ENCODE assay signal across 10 mouse cellular contexts in genomic region chr11:85838424-85839257, GRCm38 (mm10). TPM values are rescaled to one million over a fixed set of nuclear protein-coding genes. Genes with fewer than 3 reads are reported as not detected.
DNase-seq lines count a peak whose midpoint lies in the region; ATAC-seq lines count a peak whose summit lies in the region.
"Had no signal": no experiment of that assay in that cellular context is flagged by ENCODE, and none has a peak within 500 bp of the region (broad histone marks: within the 10 kb centered on the region; RNA-seq: fewer than 3 reads in every experiment).

No protein-coding gene starts in this region.

- peaks cover 52% of the 10 kb centered on the region for H3K4me1 ChIP-seq in heart, embryonic 13.5 days
- peaks cover 9% of the 10 kb centered on the region for H3K4me1 ChIP-seq in forebrain, embryonic 14.5 days (ENCODE audit: control insufficient read depth, insufficient read depth, low read length)
- H3K4me1 ChIP-seq in liver, embryonic 13.5 days (replicated peaks), result peaks cover 29% of the 10 kb centered on the region

- H3K27me3 ChIP-seq in heart, embryonic 13.5 days (replicated peaks), result peaks cover 93% of the 10 kb centered on the region
- H3K27me3 ChIP-seq in forebrain, embryonic 14.5 days (replicated peaks; ENCODE audit: control insufficient read depth, insufficient read depth, low read length), result peaks cover 95% of the 10 kb centered on the region
- H3K27me3 ChIP-seq in liver, embryonic 13.5 days, result peaks cover 100% of the 10 kb centered on the region

- H3K4me3 ChIP-seq in heart, embryonic 13.5 days, result peak overlapping the region; percentile 73
- H3K4me3 ChIP-seq in forebrain, embryonic 14.5 days (ENCODE audit: low read depth, low read length), result 0 out of 2 replicates have a peak overlapping the region, but pooled peaks have one; percentile 10
- H3K4me3 ChIP-seq in liver, embryonic 13.5 days (replicated peaks), result peak overlapping the region; percentile 18

- DNase-seq in heart, postnatal 14 days, result no peak
- DNase-seq in Muller cell, postnatal 12 days (ENCODE audit: inconsistent ontology term), result peak; percentile 80
- DNase-seq in forebrain, embryonic 14.5 days (ENCODE audit: low spot score), result no peak
- DNase-seq in liver, embryonic 13.5 days, result no peak
- DNase-seq in layer of hippocampus, adult 9-11 months, result no peak
- no peak for DNase-seq in ovary, adult 18-20 months (ENCODE audit: low spot score)
- no peak for DNase-seq in B cell, adult 2 months

- H3K36me3 ChIP-seq in heart, embryonic 13.5 days, result no peaks in the 10 kb centered on the region
- H3K36me3 ChIP-seq in forebrain, embryonic 14.5 days (ENCODE audit: control insufficient read depth, insufficient read depth, low read length), result no peaks in the 10 kb centered on the region
- H3K36me3 ChIP-seq in liver, embryonic 13.5 days, result no peaks in the 10 kb centered on the region

- H3K9ac ChIP-seq in heart, embryonic 13.5 days, result peak overlapping the region; percentile 90
- H3K9ac ChIP-seq in forebrain, embryonic 14.5 days (ENCODE audit: low read length), result no peak overlapping the region
- no peak overlapping the region for H3K9ac ChIP-seq in liver, embryonic 13.5 days

- no peak for ATAC-seq in heart, embryonic 13.5 days (ENCODE audit: extremely low read depth, insufficient number of reproducible peaks, low FRiP score, low TSS enrichment)
- no peak for ATAC-seq in forebrain, embryonic 14.5 days
- ATAC-seq in liver, embryonic 13.5 days (ENCODE audit: low read depth), result no peak

- H3K27ac ChIP-seq in heart, embryonic 13.5 days (replicated peaks), result peak overlapping the region; percentile 40
- no peak overlapping the region for H3K27ac ChIP-seq in forebrain, embryonic 14.5 days (ENCODE audit: low read depth, low read length)
- H3K27ac ChIP-seq in liver, embryonic 13.5 days, result no peak overlapping the region

- peak overlapping the region; percentile 88 for H3K4me2 ChIP-seq in heart, embryonic 13.5 days
- no peak overlapping the region for H3K4me2 ChIP-seq in forebrain, embryonic 14.5 days (ENCODE audit: low read length)
- peak overlapping the region; percentile 28; the same call in 1 of the 2 replicates for H3K4me2 ChIP-seq in liver, embryonic 13.5 days

- H3K9me3 ChIP-seq in heart, embryonic 13.5 days, result no peaks in the 10 kb centered on the region
- no peaks in the 10 kb centered on the region for H3K9me3 ChIP-seq in forebrain, embryonic 14.5 days (replicated peaks; ENCODE audit: control insufficient read depth, low read length)
- no peaks in the 10 kb centered on the region for H3K9me3 ChIP-seq in liver, embryonic 13.5 days (replicated peaks)

- 17% methylated on average over 20 of the region's 20 CpGs for WGBS in heart, embryonic 13.5 days
- 3% methylated on average over 20 of the region's 20 CpGs for WGBS in forebrain, embryonic 14.5 days
- whole genome bisulfite sequencing in liver, embryonic 13.5 days (ENCODE audit: insufficient replicate concordance), result 12% methylated on average over 20 of the region's 20 CpGs

- intact Hi-C loops in heart, postnatal 14 days (cut with DNase I), result no loop called here

RNA-seq across cellular contexts. Expression of gene Tbx2, which starts 6.3 kb away (rescaled TPM):
- 2.0 and 2.9 TPM in 2 replicates for polyA plus RNA-seq in heart, embryonic 13.5 days (2015; fragmentation: Nextera tagmentation; extraction: Ambion mirVana)
- total RNA-seq in heart, postnatal 14 days (2021), result 10 to 100 TPM; 11.8 to 14.5 TPM
- polyA plus RNA-seq in forebrain, embryonic 14.5 days (2014; fragmentation: Nextera tagmentation; extraction: Ambion mirVana), result 0.48 and 0.64 TPM in 2 replicates
- 0.25 and 0.27 TPM in 2 replicates for polyA plus RNA-seq in liver, embryonic 13.5 days (2015; fragmentation: Nextera tagmentation; extraction: Ambion mirVana)
- total RNA-seq: MEL had no signal

RNA-seq across cellular contexts. Expression of gene Gm11444, which starts 11.5 kb away (rescaled TPM):
- polyA plus RNA-seq in heart, embryonic 13.5 days (2015; fragmentation: Nextera tagmentation; extraction: Ambion mirVana), result not detected in 2 replicates
- not detected for total RNA-seq in heart, postnatal 14 days (2021)
- polyA plus RNA-seq in forebrain, embryonic 14.5 days (2014; fragmentation: Nextera tagmentation; extraction: Ambion mirVana), result not detected in 2 replicates
- not detected in 2 replicates for polyA plus RNA-seq in liver, embryonic 13.5 days (2015; fragmentation: Nextera tagmentation; extraction: Ambion mirVana)
- total RNA-seq: MEL had no signal
- polyA plus RNA-seq: large intestine, adult 2 months had no signal

RNA-seq across cellular contexts. Expression of gene Tbx4, which starts 47.6 kb away (rescaled TPM):
- 2.5 and 3.2 TPM in 2 replicates for polyA plus RNA-seq in heart, embryonic 13.5 days (2015; fragmentation: Nextera tagmentation; extraction: Ambion mirVana)
- total RNA-seq in heart, postnatal 14 days (2021), result under 1 TPM in 1 of 2 experiments, not detected in 1; 0.14 TPM
- 0.11 and 0.13 TPM in 2 replicates for polyA plus RNA-seq in forebrain, embryonic 14.5 days (2014; fragmentation: Nextera tagmentation; extraction: Ambion mirVana)
- polyA plus RNA-seq in liver, embryonic 13.5 days (2015; fragmentation: Nextera tagmentation; extraction: Ambion mirVana), result 0.05 and 0.06 TPM in 2 replicates

Comparison
In these comparisons a context has a peak if more than half of its experiments do, and no peak if none do; other contexts are left out.
1. H3K4me3 ChIP-seq: peak in every context shown above with its lines; median percentile 73 in heart, embryonic 13.5 days; 18 in liver, embryonic 13.5 days; 10 in forebrain, embryonic 14.5 days.